ENCODE assay signal across 10 mouse cellular contexts in the genomic region with DNA sequence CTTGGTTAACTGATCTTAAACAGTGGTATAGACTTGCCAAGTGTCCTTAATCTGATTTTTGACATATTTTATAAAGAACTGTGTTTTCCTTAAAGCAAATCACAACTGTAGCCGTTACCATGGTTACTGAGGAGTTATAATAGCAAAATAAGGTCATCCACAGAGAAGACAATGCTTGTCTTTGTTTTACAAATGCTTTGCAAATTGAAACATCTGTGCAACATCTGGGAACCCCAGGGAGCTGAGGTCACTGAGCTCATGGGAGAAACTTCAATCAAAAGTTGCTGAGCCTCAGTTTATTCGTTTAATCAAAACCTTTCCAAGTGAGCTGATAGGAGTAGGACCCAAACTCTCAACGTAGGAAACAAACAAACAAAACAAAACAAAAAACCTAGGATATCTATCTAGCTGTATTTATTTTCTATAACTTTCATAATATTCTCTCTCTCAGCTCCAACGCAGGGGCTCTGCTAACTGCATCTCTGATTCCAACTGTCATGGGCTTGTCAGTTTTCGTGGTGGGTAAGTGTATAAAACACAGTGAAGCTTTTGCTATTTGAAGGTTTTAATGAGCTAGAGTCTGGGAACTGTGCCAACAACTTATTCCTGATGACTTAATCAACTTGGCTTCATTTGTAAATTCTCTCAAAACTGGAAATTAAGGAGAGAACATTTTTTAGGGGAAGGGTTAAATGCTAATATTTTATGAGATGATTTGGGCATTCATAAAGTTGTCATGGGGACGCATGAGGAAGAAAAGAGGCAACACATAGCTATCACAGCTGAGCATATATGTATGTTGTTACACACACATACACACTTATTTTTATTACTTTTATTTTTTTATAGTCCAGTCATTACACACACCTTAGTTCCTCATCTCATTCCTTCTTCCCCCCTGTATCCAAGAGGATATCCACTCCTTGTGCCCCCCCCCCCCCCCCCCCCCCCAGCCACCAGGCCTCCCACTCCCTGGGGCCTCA.
DNase-seq lines count a peak whose midpoint lies in the region; ATAC-seq and TF ChIP-seq lines count a peak whose summit lies in the region.
"Had no signal": no experiment of that assay in that cellular context is flagged by ENCODE, and none has a peak within 500 bp of the region (broad histone marks: within the 10 kb centered on the region; RNA-seq: fewer than 3 reads in every experiment).

No protein-coding gene starts in this region.

- no peaks in the 10 kb centered on the region for H3K9me3 ChIP-seq in kidney, postnatal 0 days (replicated peaks; ENCODE audit: low read length)
- no peaks in the 10 kb centered on the region for H3K9me3 ChIP-seq in limb, embryonic 10.5 days (replicated peaks)

- H3K27ac ChIP-seq in kidney, postnatal 0 days = no peak overlapping the region
- H3K27ac ChIP-seq in limb, embryonic 10.5 days = peak overlapping the region; percentile 77

- no peak overlapping the region for H3K4me2 ChIP-seq in kidney, postnatal 0 days (ENCODE audit: low read length)

- H3K4me3 ChIP-seq in kidney, postnatal 0 days (replicated peaks; ENCODE audit: low read depth, low read length) = no peak overlapping the region
- no peak overlapping the region for H3K4me3 ChIP-seq in limb, embryonic 10.5 days
- H3K4me3 ChIP-seq: megakaryocyte, embryonic 14.5 days had no signal

- WGBS in kidney, postnatal 0 days = 56% methylated on average over 6 of the region's 6 CpGs
- WGBS in limb, embryonic 10.5 days = 39% methylated on average over 6 of the region's 6 CpGs

- DNase-seq in kidney, postnatal 0 days (ENCODE audit: low spot score) = peak; percentile 74
- no peak for DNase-seq in kidney, adult 18-20 months
- DNase-seq in Muller cell, postnatal 12 days (ENCODE audit: inconsistent ontology term) = peak; percentile 92
- DNase-seq in embryo, embryonic 9.5 days (ENCODE audit: extremely low spot score) = peak; percentile 32
- DNase-seq in limb, embryonic 10.5 days (ENCODE audit: low spot score) = no peak
- no peak for DNase-seq in ovary, postnatal 10 days (ENCODE audit: low spot score)
- DNase-seq in spleen, adult 18-20 months = no peak
- no peak for DNase-seq in thymus, postnatal 4 days

- no peak for TF ChIP-seq CTCF in kidney, postnatal 0 days (IDR thresholded peaks at IDR 0.05; ENCODE audit: low read depth)

- no peak overlapping the region for H3K9ac ChIP-seq in kidney, postnatal 0 days (ENCODE audit: low read depth, low read length)

- H3K36me3 ChIP-seq in kidney, postnatal 0 days (ENCODE audit: insufficient read depth, low read length) = no peaks in the 10 kb centered on the region
- H3K36me3 ChIP-seq in limb, embryonic 10.5 days = no peaks in the 10 kb centered on the region

- H3K27me3 ChIP-seq in kidney, postnatal 0 days (ENCODE audit: insufficient read depth, low read length) = no peaks in the 10 kb centered on the region
- H3K27me3 ChIP-seq in limb, embryonic 10.5 days (ENCODE audit: low read depth, poor library complexity, severe bottlenecking) = no peaks in the 10 kb centered on the region
- H3K27me3 ChIP-seq: megakaryocyte, embryonic 14.5 days; Patski had no signal

- no peak for ATAC-seq in kidney, postnatal 0 days (replicated peaks; ENCODE audit: low FRiP score, low read depth)
- ATAC-seq: Patski had no signal

- H3K4me1 ChIP-seq in kidney, postnatal 0 days (replicated peaks; ENCODE audit: insufficient read depth, low read length) = no peaks in the 10 kb centered on the region
- H3K4me1 ChIP-seq in limb, embryonic 10.5 days = peaks cover 52% of the 10 kb centered on the region
- H3K4me1 ChIP-seq: megakaryocyte, embryonic 14.5 days had no signal

Comparison
In these comparisons a context has a peak if more than half of its experiments do, and no peak if none do; other contexts are left out.
1. DNase-seq: peak in kidney, postnatal 0 days (single experiment), Muller cell, postnatal 12 days (single experiment) and embryo, embryonic 9.5 days (single experiment); none in kidney, adult 18-20 months (single experiment), limb, embryonic 10.5 days (single experiment), ovary, postnatal 10 days (single experiment), spleen, adult 18-20 months (0 of 2) and thymus, postnatal 4 days (single experiment).